Mouse (Mus musculus): ENCODE results near the gene Scfd2.
A peak's percentile ranks its signal among the peaks of the same experiment; 100 is the strongest.

Scfd2 gene

GRCm38 (mm10) chr5:74531630-74532280, at the start of gene Scfd2:
Scfd2 (minus strand) TSS chr5:74531759.
- peak; percentile 99 for DNase-seq (ENCODE audit: low spot score in 2 of 2)

DNA sequence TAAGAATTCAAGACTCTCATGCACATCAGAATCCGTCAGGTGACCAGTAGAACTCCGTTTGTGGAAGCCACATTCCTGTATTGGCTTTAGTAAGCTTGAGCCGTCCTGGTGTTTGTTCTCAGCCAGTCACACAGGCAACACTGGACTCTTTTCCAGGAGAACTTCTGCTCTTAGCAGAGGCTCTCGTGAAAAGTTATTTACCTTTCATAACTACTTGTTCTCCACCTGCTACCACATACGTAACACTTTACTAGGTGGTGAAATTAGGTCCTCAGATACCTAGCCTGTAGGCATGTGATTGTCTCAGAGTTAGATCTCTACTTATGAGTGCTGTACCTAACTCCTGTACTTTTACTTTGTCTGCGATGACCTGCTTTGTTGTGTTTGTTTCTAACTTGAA, 40.2 kb upstream of the Scfd2 start:
- DNase-seq (ENCODE audit: low spot score in 2 of 2) = no peak

DNA sequence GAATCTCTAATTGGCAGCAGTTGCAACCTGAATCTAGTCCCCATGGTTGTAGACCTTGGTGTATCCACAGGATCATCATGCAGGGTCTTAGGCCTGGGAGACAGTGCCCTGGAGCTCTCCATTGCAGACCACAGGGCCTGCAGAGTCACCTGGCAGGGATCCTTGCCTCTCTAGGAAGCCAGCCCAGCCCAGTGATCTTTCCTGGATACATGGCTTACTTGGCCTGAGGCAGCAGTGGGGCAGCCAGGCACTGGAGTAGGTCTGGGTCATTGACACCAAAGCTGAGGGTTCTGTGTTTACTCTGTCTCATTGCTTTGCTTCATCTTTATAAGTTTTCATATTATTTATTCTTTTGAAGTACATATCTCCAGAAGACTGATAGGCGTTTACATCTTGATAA, 29.6 kb upstream of the Scfd2 start:
- DNase-seq (ENCODE audit: low spot score in 2 of 2) = no peak

DNA sequence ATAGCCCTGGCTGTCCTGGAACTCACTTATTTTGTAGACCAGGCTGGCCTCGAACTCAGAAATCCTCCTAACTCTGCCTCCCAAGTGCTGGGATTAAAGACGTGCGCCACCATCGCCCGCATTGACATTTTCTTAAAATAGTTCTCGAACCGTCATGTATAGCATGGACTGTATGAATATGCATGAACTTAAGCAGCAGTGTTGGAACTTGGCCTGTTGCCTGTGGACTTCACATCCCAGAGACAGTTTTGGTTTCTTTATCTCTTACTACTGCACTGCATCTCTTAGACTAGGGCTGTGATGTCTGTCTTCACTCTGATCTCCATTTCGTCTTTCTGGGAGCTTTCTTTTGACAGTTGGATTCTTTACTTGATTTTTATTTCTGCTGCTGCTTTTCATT, 18.0 kb upstream of the Scfd2 start:
- DNase-seq (ENCODE audit: low spot score in 2 of 2) = peak; percentile 13 to 26

DNA sequence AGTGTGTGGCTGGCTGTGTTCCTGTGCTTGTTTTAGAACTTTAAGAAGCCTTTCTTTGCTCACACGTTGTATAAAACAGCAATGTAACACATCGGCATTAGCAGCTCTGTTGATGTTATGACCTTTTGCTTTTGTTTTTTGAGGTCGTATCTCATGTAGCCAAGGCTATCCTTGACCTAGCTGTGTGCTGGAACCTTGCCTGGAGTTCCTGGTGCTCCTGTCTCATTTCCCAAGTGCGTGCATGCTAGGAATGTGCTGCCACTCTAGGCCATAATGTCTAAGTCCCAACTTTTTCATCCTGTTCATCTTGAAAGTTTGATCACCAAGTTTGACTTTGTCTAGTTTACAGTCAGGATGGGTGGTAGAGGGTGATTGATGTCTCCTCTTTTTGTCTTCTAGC, 14.0 kb upstream of the Scfd2 start:
- no peak for DNase-seq (ENCODE audit: low spot score in 2 of 2)

DNA sequence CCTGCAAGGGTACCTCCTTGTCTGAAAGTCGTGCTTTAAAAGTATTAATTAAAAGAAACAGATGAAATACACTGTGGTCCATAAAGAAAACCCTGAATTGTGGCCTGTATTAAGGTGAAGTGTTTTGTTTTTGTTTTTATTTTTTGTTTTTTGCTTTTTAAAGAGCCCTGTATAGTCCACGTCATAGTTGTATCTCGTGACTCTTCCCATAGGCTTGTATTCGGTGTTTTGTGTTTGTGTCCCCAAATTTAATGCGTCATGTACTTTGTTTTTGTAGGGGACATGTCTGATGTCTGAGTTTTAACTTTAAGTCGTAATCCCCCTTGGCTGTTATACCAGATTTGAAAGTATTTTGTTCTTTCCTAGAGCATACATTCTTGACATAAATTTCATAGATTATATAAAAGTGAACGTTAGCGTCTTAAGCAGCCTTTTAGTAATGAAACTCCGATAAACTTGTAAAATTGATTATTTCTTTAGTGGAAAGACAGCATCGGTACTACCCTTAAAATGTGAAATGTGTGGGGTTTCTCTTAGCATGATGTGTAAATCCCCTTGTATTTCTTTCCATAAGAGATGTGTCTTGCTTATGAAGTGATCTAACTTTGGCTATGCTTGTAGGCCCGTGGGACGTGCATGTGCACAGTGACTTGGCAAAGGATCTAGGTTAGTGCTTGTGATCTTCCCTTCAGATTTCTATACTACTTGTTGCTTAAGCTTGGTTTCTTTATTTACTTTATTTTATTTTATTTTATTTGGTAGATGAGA, 4.8 kb upstream of the Scfd2 start:
- no peak for DNase-seq (ENCODE audit: low spot score in 2 of 2)

- peak; percentile 87 to 92 for DNase-seq (ENCODE audit: low spot score in 2 of 2)
These were observed 3.9 kb upstream of the Scfd2 start, which contains the start of gene Fip1l1 for GRCm38 (mm10) chr5:74535240-74536021. Fip1l1 (plus strand) TSS chr5:74535449.

GRCm38 (mm10) chr5:74530785-74531184, 774 bp downstream of the Scfd2 start:
- no peak for DNase-seq (ENCODE audit: low spot score in 2 of 2)

GRCm38 (mm10) chr5:74527025-74527424, 4.5 kb downstream of the Scfd2 start:
- DNase-seq (ENCODE audit: low spot score in 2 of 2) = no peak

DNA sequence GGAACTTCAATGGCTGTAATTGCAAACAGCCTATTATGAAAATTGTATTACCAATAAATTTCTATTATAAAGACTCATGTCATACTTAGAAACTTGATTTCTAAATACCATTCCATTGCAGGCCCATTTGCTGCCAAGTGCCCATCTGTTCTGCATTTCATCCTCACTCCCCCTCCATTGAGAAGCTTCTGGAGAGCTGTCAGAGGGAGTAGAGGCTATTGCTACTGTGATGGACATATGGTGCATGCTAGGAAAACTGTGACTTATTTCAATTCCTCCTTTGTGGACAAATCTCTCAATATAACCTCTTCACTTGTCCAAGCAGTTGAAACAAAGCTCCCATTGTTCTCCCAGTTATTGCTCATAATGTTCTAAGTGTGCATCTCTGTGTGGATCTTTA, 19.9 kb downstream of the Scfd2 start:
- DNase-seq (ENCODE audit: low spot score in 2 of 2) = peak; percentile 13

DNA sequence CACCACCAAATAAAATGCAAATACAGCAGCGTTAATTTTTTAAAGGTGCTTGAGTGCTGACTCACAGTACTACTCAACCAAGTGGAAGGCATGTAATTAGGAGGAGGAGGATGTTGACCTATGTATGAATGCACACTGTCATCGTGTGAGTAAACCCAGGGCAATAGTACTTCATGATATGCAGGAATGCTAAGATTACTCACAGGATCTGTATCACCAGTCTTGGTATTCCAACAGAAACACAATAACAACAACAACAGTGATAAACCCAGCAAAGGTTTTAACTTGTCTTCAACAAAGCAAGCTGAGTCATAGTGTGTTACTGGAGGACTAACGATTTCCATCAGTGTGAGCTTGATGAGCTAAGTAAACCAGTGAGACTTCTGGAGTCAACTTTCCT, 38.9 kb downstream of the Scfd2 start:
- no peak for DNase-seq (ENCODE audit: low spot score in 2 of 2)

GRCm38 (mm10) chr5:74484646-74485045, 46.9 kb downstream of the Scfd2 start:
- DNase-seq (ENCODE audit: low spot score in 2 of 2) = no peak

GRCm38 (mm10) chr5:74482633-74483032, 48.9 kb downstream of the Scfd2 start:
- no peak for DNase-seq (ENCODE audit: low spot score in 2 of 2)

DNA sequence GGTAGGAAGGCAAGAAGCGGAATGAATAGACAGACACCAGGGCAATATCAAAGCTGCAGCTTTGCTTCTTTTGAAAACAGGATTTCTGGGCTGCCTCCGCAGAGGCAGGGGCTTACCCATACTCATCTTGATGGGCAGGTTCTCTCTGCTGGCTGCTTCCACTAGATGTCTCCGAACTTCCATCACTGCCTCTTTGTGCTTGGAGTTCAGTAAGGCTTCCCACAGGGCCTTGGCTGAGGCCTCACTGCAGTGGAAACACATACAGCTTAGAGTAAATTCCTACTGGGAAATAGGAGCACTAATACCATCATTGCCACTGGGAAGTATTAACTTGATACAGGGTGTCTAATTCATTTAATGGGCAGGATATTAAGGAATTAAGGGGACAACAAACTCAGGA, 49.5 kb downstream of the Scfd2 start:
- no peak for DNase-seq (ENCODE audit: low spot score in 2 of 2)

GRCm38 (mm10) chr5:74480409-74480808, 51.1 kb downstream of the Scfd2 start:
- DNase-seq (ENCODE audit: low spot score in 2 of 2) = no peak

DNA sequence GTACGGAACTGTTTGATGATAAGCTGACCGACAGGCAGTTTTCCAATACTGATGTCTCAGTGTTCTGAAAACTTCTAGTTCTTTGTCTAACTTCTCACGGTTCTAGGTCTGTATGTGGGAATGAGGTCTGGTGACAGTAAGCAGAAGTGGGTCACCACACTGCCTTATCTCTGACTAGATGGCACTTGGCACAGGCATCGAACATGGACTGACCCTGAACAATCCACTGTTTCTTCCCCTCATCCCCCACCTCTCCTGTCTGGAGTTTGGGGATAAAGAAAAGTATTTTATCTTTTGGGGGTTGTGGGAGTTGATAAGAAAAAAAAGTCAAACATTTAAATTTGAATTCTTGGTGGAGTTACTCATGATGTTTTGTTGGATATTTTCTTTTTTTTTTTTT, 51.6 kb downstream of the Scfd2 start:
- no peak for DNase-seq (ENCODE audit: low spot score in 2 of 2)

DNA sequence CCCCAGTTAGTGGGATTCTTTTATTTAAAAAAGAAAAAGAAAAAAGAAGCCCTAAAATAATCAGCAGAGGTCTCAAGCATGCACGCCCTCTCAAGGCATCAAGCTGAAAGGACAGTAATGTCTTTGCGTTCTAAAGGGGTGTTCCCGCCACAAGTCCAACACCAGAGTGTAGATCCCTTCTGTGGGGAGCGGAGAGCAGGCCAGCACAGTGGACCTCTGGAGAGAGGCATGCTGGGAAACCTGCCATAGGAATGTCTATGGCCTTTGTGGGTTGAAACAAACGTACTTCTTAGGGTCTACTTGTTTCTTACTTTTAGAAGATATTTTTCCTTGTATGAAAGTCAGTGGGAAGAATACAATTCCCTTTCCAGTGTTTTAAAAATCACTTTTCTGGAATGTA, 52.4 kb downstream of the Scfd2 start:
- no peak for DNase-seq (ENCODE audit: low spot score in 2 of 2)

DNA sequence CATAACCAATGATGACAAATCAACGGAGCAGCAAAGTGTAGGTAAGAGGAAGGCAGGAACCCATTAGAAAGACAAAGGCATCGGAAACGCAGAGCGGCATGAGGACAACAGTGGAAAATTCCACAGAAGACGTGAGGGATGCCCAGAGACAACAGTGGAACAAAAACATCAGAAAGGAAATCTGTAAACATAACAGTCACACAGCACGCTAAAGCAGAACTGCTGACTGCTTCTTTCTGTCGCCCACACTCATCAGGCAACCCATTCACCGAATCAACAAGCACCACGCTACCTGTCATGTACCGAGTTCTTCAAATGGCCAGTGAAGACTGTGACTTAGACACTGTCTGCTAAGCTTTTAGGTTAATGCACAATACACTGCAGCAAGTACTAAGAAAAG, 55.0 kb downstream of the Scfd2 start:
- no peak for DNase-seq (ENCODE audit: low spot score in 2 of 2)

GRCm38 (mm10) chr5:74473117-74473516, 58.4 kb downstream of the Scfd2 start:
- no peak for DNase-seq (ENCODE audit: low spot score in 2 of 2)

GRCm38 (mm10) chr5:74470819-74471218, 60.7 kb downstream of the Scfd2 start:
- DNase-seq (ENCODE audit: low spot score in 2 of 2) = no peak

DNA sequence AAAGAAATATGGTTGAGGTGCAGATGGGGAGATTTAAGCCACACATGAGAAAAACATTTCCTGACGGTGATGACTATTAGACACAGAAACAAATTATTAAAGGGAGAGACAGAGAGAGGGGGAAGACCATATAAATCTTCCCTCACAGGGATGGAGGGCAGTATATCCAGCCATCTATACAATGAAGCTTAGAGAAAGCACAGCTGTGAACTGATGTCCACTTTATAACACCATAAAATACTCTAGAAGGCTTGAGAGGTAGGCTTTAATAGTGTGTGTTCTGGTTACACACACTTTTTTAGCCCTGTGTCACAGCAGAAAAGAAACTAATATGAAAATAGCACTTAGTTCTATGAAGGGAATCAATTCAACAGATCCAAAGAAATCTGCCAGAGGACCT, 61.9 kb downstream of the Scfd2 start:
- DNase-seq (ENCODE audit: low spot score in 2 of 2) = no peak

GRCm38 (mm10) chr5:74467753-74468152, 63.8 kb downstream of the Scfd2 start:
- no peak for DNase-seq (ENCODE audit: low spot score in 2 of 2)

- no peak for DNase-seq (ENCODE audit: low spot score in 2 of 2)
These were observed 74.8 kb downstream of the Scfd2 start for GRCm38 (mm10) chr5:74456759-74457158.
